Mouse (Mus musculus): ENCODE measurements around the gene Ptpn7.

- TF ChIP-seq POLR2A (IDR thresholded peaks at IDR 0.05; ENCODE audit: insufficient read depth, low read length) (no peak), CTCF (IDR thresholded peaks at IDR 0.05; ENCODE audit: low read depth, low read length) (no peak), EP300 (IDR thresholded peaks at IDR 0.05; ENCODE audit: insufficient read depth, low read depth, low read length) (no peak)
Observed at GRCm38 (mm10) chr1:135188197-135188596, 55.7 kb downstream of the Ptpn7 start.

All from ES-Bruce4 (cell line).